Mouse (Mus musculus) myocyte (in vitro differentiated cells): Measurements from ENCODE around the gene Ncam1.

ENCODE experiments used
- TCF12 ChIP-seq: IDR thresholded peaks from one replicate; pipeline ENCODE4 v1.6.1; 2011; ENCODE audit warnings: mild to moderate bottlenecking, control low read depth; ENCODE audit not compliant: poor library complexity, insufficient read depth, severe bottlenecking
- TCF3 ChIP-seq: IDR thresholded peaks from one replicate; pipeline ENCODE4 v1.6.1; 2011; ENCODE audit warnings: low read depth, control low read depth; ENCODE audit not compliant: insufficient read length

GRCm38 (mm10) chr9:49621691-49622090 is 177.0 kb downstream of the Ncam1 start:
- TF ChIP-seq TCF12 (no peak), TCF3 (no peak)
